Mouse (Mus musculus) lung, postnatal 0 days (tissue): ENCODE results near the gene Sbk3.

Experiments used
- CTCF ChIP-seq: IDR thresholded peaks from 2 replicates; pipeline ENCODE4 v1.5.1; 2016; ENCODE audit warnings: antibody characterized with exemption, mild to moderate bottlenecking
- EP300 ChIP-seq: IDR thresholded peaks from 2 replicates; pipeline ENCODE4 v1.6.1; 2016; ENCODE audit warnings: antibody characterized with exemption, mild to moderate bottlenecking, control low read depth

DNA sequence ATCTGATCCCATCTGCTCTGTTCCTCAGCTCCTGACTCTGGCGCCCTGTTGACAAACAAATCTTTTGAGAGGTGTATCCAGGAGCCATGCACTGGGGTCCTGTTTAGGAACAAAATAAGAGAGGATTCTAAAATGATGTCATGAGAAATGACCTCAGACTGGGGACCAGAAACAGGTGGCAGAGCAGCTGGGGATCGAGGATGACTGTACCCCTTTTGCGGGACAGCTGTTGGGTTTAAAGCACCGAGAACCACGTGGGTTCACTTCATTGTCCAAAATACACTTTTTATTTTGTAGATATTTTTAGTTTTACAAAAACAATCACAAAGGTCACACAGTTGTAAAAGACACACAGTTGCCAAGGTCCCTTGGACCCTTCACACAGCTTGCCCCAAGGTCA is 6.0 kb downstream of the Sbk3 start:
- TF ChIP-seq CTCF = no peak
- TF ChIP-seq EP300 = no peak
